Mouse (Mus musculus): ENCODE data around the gene Gm45618.

DNA sequence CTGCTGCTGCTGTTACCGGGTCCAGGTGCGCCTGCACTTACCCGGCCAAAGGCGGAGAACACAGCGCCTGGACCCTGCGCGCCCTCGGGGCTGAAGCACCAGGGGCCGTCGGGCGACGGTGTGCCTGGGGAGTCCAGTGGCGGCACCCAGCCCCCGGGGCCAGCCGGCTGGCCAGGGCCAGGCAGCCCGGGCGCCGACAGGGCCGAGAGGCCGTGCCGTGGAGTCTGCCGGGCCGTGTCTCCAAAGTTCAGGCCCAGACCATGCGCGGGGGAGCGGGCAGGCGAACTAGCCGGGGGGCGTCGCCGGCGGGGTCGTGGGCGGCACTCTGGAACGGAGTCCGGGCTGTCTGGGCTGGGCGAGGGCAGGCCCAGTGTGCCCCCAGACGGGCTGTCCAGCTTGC is 38.4 kb downstream of the Gm45618 start:
- TF ChIP-seq CTCF (IDR thresholded peaks at IDR 0.05; ENCODE audit: low read depth) (no peak), EP300 (IDR thresholded peaks at IDR 0.05; ENCODE audit: low read depth) (no peak)

Data from heart, postnatal 0 days (tissue).